Mouse (Mus musculus) CD4-positive, CD25-positive, alpha-beta regulatory T cell, adult 4 months (primary cell): ENCODE measurements around the gene Paxbp1. TPM values are rescaled to one million over a fixed set of nuclear protein-coding genes. Genes with fewer than 3 reads are reported as not detected.
A peak's percentile ranks its signal among the peaks of the same experiment; 100 is the strongest.
"Not testable (repeated sequence)": the region's sequence is repeated elsewhere in the genome, so short reads cannot be mapped to it uniquely, and the experiment has no call there.

Experiments
- ATAC-seq: one replicate; pipeline ENCODE4 v1.8.0; 2017
- polyA plus RNA-seq, 2 experiments: library from polyadenylated mRNA; unstranded; fragments of 100-300 nt; shearing (Covaris generic); gene quantifications; one replicate each; pipeline ENCODE4 v1.2.1; 2017

Gene Paxbp1
- polyA plus RNA-seq = 100 to 1,000 TPM; 121 to 128 TPM

- peak; percentile 93 for ATAC-seq
Measured at GRCm38 (mm10) chr16:91044270-91045182, at the start of gene Paxbp1. Gene Paxbp1 (minus strand): TSS chr16:91044543.

GRCm38 (mm10) chr16:91086642-91087306, 42.4 kb upstream of the Paxbp1 start:
- ATAC-seq = no peak

GRCm38 (mm10) chr16:91085239-91085825, 41.0 kb upstream of the Paxbp1 start:
- no peak for ATAC-seq

GRCm38 (mm10) chr16:91084307-91085238, 40.2 kb upstream of the Paxbp1 start:
- no peak for ATAC-seq

- ATAC-seq = no peak
Measured at GRCm38 (mm10) chr16:91083002-91083646, 38.8 kb upstream of the Paxbp1 start.

- ATAC-seq = peak; percentile 94
Measured at GRCm38 (mm10) chr16:91081508-91081907, 37.2 kb upstream of the Paxbp1 start.

GRCm38 (mm10) chr16:91076180-91076579, 31.8 kb upstream of the Paxbp1 start:
- peak; percentile 48 for ATAC-seq

GRCm38 (mm10) chr16:91075423-91075822, 31.1 kb upstream of the Paxbp1 start:
- not testable (repeated sequence) for ATAC-seq

- peak; percentile 98 for ATAC-seq
Measured at GRCm38 (mm10) chr16:91073163-91073892, 29.0 kb upstream of the Paxbp1 start.

- no peak for ATAC-seq
Measured at GRCm38 (mm10) chr16:91072256-91072655, 27.9 kb upstream of the Paxbp1 start.

GRCm38 (mm10) chr16:91068969-91069368, 24.6 kb upstream of the Paxbp1 start:
- no peak for ATAC-seq

GRCm38 (mm10) chr16:91067122-91067521, 22.8 kb upstream of the Paxbp1 start:
- no peak for ATAC-seq

- ATAC-seq = no peak
Measured at GRCm38 (mm10) chr16:91064583-91065365, 20.4 kb upstream of the Paxbp1 start.

- ATAC-seq = peak; percentile 8
Measured at GRCm38 (mm10) chr16:91063786-91064185, 19.4 kb upstream of the Paxbp1 start.

GRCm38 (mm10) chr16:91061531-91062318, 17.4 kb upstream of the Paxbp1 start:
- peak; percentile 70 for ATAC-seq

- ATAC-seq = no peak
Measured at GRCm38 (mm10) chr16:91057741-91058140, 13.4 kb upstream of the Paxbp1 start.

- peak; percentile 19 for ATAC-seq
Measured at GRCm38 (mm10) chr16:91057261-91057660, 12.9 kb upstream of the Paxbp1 start.

- ATAC-seq = peak; percentile 95
Measured at GRCm38 (mm10) chr16:91056043-91056821, 11.9 kb upstream of the Paxbp1 start.
